Mouse (Mus musculus) fibroblast of lung, adult 2 months (primary cell): ENCODE results near the gene Mef2b.
"Not testable (repeated sequence)": the region's sequence is repeated elsewhere in the genome, so short reads cannot be mapped to it uniquely, and the experiment has no call there.

Experiments
- DNase-seq: peaks from one replicate; pipeline ENCODE4 v3.0.0-alpha.2; 2011; ENCODE audit warnings: low read depth

The Mef2b gene

DNA sequence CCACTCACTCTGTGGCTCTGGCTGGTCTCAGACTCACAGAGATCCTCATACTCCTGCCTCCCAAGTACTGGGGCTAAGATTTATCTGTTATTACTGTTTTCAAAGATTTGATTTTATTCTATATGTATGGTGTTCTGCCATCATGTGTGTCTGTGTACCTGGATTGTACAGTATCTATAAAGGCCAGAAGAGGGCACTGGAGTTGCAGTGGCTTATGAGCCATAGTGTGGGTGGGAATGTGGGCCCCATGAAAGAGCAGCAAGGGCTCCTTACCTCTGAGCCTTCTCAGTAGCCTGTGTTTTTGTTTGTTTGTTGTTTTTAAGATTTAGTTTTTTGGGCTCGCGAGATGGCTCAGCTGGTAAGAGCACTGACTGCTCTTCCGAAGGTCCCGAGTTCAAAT, 39.6 kb downstream of the Mef2b start:
- DNase-seq = no peak

DNA sequence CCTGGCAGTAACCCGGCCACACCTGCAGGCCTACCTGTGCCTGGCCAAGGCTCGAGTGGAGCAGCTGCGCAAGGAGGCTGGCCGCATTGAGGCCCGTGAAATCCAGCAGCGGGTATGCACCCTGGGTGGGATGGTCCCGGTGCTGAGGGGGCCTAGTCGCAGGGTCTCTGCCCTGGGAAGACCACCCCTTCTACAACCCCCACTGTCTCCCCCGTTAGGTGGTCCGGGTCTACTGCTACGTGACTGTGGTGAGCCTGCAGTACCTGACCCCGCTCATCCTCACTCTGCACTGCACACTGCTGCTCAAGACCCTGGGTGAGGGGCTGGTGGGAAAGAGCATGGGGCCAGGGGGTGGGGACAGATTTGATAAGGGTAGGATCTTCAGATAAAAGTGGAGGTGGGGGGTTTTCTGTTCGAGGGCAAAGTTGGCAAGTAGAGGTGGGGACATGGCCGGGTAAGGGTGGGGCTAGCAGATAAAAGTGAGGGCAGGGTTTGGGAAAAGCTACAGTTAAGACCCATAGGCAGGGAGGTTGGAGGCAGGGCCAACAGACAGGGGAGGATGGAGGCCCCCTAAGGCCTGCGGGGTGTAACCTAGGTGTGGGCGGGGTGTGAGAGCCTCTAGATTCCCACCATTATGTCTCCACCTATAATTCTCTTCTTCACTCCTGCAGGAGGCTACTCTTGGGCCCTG, 41.8 kb downstream of the Mef2b start:
- no peak for DNase-seq

DNA sequence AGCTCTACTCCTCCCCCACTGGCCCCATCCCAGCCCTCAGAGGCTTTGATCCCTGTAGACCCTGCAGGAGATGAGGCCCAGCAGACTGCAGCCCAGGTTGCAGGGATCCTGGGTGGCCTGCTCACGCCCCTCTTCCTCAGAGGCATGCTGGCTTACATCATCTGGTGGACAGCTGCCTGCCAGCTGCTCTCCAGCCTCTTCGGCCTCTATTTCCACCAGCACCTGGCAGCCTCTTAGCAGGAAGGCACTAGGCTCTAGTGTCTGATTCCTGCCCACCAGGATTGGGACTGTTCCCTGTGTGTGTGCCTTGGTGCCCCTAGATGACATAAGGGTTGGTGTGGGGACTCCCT, 42.4 kb downstream of the Mef2b start:
- DNase-seq = no peak

DNA sequence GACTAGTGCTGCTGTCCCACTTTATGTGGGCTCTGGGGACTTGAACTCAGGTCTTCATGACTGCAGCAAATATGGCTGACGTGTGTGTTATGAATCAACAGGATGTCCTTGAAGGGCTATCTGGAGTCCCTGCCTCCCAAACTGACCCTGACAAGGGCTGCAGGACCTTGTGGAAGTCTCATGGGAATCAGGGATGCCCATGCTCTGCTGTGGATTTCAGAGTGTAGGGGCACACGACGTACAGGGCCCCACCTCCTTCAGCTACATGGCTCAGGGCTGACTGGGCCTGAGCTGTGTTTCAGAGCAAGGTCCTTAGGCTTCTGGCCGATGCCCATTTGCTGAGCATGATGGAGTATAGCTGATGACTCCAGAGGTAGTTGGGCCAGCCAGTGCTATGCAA, 43.7 kb downstream of the Mef2b start:
- no peak for DNase-seq

DNA sequence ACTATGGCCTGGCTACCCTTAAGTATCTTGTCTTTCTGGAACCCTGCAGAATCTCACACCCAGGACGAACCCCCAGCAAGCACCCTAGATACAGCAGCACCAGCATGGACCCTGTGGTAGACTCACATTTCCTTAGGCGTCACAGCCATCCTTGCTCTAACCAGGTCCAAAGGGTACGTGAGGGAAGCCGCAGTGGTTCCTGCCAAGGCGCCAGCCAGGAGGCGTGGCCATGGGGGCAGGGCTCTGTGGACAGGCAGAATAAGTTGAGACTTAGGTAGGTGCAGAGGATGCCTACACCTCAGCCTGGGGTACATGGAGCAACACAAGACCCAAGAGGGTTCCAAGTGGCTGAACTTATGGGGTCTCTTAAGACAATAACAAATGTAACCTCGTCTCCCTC, 49.2 kb downstream of the Mef2b start:
- DNase-seq = no peak

DNA sequence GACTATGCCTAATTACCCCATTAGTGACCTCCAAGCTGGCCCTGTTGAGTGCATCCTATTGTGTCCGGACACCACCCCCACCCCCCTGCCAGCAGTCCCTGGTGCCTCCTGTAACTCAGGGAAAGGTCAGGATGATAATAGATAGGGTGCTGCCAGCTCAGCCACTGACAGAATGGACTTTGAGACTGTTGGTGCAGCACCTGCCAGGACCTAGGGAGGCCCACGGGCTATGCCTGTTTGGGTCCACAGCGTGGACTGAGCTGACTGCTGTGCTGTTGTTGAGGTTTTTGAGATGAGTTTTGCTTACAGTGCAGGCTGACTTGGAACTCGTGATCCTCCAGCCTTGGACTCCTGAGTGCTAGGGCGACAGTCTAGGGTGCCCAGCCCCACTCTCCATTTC, 53.7 kb downstream of the Mef2b start:
- DNase-seq = no peak

DNA sequence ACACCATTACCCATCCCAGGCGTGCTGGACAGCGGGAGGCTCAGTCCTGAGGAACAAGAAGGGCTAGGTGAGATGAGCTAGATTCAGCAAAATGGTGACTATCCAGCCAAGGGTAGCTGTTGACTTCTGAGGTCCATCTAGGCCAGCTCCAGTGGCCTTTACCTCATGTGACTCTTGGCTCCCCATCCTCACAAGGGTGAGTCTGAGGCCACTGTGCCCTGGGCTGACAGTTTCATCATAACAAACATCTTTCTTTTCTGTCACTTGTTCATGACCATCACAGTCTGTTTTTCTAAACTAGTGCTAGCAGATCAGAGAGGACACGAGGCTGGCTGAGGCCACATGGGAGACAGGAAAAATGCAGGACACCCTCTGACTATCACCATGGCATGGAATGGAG, 54.7 kb downstream of the Mef2b start:
- no peak for DNase-seq

DNA sequence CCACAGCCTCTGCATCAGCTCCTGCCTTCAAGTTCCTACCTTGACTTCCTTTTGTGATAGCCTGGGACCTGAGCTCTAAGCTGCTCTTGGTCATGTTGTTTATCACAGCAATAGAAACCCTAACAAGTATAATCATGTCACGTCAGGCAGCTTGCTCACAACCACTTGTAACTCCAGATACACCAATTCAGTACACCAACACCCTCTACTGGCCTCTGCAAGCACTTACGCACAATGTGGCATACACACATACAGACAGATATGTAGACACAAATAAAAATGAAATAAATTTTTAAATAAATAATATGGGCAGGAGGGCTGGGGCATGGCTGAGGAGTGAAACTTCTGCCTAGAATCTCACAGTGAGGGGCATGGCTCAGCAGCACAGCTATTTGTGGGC, 56.3 kb downstream of the Mef2b start:
- DNase-seq = no peak

DNA sequence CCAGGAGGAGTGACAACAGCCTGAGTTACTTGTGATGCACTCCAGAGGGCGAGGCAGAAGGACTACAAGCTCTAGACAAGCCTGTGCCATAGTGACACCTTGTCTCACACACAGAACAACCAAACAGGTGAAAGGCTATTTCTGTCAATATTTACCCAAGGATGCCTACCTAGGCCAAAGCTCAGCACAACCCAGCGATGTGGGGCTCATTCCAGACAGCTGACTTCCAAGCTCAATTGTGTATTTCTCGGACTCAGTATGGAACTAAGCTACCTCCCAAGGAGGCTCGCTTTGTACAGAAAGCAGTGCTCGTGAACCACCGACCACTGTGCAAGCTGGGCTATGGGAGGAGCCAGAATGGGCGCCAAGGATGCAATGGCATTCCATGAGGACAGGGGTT, 58.1 kb downstream of the Mef2b start:
- no peak for DNase-seq

DNA sequence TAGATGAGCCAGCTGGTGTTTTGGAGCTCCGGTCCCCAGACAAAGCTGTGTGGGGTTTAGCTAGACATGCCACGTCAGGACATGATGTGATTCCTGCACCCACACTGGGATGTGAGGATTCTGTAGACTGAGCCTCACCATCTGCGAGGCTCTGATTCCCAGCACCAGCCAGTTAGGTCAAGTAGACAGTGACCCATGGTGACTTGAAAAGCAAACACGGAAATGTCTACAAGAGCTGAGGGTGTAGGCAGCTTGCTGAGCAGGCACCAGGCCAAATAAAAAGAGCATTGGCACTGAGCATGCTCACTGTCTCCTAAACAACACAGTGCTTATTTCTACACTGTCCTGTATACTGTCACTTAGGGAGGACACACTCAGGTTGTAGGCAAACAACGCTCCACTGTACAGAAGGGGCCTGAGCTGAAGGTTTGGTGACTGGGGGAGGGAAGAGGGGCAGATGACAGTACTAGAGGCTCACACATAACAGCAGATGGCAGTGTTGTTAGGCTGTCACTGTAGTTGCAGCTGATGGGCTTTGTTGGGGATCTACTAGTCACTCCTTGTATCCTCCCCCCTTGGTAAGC, 60.7 kb downstream of the Mef2b start:
- no peak for DNase-seq

DNA sequence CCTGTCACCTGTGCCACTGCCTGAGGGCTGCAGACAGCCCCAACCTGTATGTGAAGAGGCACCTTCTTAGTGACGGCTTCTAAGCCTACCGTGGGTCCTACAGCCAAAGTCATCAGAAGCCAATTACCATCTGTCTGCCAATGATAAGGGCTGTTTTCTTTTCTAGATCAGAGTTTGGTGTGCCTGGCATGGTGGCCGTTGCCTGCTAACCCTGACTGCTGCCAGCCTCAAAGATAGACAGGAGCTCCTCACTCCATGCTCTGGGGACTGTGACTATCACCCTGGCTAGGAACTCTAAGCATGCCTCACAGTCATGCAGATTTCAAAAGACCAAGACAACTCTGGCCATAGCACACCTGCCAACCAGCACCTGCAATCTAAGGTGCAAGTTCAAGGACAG, 61.9 kb downstream of the Mef2b start:
- DNase-seq = no peak

DNA sequence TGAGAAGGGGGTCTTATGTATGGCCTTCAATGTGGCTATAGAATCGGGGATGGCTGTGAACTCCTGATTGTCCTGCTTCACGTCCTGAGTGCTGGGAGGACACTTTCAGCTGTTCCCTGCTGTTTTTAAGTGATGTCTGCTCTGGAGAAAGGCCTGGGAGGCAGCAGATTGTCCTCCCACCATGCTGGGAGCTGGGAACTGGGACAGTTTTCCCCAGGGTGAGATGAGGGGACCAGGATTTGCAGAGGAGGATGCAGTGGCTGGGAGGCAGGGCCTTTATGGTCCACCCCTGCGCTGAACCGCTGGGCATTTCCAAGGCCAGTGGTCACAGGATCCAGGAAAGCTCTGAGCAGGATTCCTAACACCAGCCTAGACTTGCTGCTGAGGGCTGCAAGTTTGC, 63.6 kb downstream of the Mef2b start:
- DNase-seq = no peak

DNA sequence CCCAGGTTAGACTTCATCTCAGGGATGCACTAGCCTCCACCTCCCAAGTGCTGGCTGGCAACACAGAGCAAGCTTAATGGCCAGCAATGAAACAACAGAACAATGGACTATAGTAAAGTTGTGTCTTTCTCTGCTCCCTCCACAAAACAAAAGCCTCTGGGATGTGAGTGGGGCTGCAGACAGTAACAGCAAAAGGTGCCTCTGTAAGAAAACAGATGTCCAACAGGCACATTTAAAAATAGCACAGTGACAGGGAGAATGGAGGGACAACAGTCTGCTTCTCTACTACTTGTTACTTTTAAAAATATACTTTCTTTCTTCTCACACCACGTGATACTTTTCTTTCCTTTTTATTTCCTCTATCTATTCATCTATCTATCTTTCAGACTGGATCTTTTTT, 65.2 kb downstream of the Mef2b start:
- DNase-seq = no peak

DNA sequence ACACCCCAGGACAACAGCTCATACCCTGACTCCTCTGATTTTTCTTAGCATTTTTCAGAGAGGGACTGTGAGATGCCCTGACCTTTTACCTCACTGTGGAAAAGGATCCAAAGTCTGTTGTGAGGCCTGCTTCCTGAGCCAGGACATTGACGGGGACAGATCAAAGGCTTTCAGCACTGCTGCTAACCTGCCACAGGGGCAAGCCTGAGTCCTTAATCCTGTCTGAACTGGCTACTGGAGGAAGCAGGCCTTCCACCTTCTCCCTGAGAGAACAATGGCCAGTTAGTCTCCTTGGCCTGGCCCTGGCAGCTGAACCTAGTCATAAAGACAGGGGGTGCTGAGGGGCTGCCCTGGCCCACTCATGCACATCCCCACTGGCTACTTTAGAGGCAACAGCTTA, 68.6 kb downstream of the Mef2b start:
- DNase-seq = no peak

DNA sequence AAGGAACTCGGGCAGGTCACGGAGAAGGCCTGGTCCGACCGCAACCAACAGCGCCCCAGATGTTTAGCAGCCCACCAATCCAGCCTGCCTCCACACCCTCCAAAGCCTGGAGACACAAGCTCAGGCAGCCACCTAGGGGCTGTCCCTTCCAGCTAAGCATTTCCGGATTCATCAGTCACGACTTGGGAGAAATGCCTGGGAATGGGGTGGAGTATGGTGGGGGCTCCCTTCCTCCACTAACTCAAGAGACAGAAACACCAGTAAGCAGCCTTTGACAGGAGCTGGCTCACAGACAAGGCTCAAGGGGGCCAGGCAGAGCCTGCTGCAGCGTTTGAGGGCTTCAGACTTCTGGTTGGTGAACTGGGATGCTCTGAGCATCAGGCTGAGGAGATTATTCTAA, 71.0 kb downstream of the Mef2b start:
- DNase-seq = no peak

DNA sequence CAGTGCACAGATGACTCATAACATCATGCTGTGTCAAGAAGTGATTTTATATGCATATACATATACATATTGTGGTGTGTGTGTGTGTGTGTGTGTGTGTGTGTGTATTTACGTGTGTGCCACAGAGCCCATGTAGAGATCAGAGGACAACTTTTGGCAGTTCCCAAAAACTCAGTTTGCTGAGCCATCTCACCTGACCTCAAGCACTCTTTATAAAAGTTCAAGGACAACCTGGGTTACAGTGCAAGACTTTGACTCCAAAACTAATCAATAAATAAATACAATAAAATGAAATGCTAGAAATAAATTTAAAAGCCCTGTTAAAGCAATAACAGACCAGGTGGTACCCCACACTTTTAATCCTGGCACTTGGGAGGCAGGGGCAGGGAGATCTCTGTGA, 71.8 kb downstream of the Mef2b start:
- no peak for DNase-seq

DNA sequence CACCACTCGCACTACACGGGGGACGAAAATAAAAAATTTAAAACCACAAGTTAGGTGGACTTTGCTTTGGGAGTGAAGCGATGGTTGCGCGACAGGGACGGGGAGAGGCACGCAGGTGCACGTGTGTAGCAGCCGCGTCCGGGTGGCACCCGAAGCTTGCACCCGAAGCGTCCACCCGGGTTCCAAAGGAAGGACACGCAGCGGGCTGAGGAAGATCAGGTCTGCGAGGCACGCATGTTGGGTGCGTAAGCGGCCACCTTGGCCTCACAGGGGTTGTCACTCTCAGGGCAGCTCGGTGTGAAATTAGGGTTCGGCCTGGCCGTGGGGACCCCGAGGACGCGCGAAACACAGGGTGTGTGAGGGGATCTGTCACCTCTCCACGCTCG, 72.2 kb downstream of the Mef2b start:
- no peak for DNase-seq

DNA sequence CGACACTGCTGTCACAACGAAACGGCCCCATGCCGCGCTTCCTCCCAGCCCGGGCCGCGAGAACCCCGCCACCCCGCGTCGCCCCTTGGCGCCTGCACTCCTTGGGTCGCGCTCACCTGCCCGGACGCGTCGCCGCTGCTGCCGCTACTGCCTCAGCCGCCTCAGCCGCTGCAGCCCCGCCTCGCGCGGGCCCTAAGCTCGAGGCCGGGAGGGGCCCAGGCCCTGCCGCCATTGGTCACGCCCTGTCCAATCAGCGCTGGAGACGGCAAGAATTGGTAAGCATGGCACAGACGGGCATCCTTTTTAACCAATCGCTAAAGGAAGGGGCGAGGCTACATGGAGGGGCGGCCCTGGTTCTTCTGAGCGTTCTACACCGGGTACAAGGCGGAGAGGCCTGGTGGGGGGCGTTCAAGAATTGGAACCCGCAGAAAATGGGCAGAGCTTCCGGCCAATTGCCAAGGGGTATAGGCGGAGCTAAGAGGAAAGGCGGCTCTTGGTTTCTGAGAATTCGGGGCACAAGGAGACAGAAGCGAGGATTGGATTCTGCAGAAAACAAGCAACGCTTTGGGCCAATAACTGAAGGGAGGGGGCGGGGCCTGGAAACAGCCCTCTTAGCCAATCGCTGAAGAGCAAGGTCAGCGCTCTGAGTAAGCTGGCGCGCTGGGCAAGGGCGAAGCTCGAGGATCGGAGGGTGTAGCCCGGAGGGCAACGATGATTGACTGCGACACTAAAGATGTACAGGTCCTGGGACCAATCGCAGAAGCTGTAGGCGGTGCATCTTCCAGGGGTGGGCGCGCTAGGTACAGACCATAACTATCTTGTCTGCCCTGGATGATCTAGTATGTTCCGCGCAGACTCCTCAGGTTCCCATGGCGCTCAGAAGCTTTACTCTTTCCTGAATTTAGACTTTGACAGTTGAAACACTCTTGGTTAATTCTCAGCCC, 72.9 kb downstream of the Mef2b start, which contains the start of gene Slc25a42:
Gene Slc25a42 (minus strand): TSS at position 194 of the 944 bp plus-strand sequence.
- peak; percentile 100 for DNase-seq

DNA sequence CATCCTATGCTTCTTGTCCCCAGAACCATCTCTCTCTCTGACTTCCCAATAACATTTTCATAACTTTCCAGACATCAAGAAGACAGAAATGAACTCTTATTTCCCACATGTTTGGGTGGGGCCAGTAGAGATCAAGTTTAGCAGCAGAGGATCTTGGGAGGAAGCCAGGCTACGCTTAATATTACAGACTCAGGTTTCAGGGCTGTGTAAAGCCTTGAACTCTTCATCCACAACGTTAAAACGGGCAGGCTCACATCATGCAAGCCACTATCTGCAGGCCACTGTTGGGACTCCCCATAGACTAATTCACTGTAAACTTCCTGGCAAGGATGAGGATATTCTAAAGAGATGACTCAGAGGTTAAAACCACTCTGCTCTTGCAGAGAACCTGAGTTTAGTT, 74.9 kb downstream of the Mef2b start:
- DNase-seq = no peak

DNA sequence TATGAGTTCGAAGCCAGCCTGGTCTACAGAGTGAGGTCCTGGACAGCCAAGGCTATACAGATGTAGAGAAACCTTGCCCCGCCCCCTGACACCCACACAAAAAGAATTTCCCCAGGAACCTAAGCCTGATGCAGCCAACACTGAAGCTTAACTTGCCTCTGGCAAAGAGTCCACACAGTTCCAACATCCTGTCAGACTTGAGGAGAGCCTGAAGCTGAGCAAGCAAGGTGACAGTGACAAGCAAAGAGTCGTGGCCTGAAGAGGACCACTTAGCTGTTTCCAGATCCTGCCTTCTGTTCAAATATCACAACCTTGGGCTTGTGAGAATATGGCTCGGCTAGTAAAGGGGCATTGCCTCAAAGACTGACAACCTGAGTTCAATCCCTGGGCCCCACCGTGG, 75.6 kb downstream of the Mef2b start:
- DNase-seq = no peak

DNA sequence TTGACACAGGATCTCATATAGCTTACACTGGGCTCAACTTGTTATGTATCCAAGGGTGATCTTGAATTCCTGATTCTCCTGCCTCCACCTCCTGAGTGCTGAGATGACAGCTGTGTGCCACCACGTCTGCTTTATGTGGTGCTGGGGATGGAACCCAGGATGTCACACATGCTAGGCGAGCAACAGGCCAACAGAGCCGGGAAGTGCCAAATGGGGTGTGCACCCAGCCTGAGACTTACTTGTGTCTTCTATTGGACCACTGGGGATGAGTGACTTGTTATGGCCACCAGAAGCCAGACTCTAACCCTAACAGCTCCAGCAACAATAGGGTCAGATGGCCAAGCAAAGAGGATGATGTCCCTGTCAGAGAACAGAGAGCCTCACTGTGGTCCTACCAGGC, 76.7 kb downstream of the Mef2b start:
- not testable (repeated sequence) for DNase-seq

DNA sequence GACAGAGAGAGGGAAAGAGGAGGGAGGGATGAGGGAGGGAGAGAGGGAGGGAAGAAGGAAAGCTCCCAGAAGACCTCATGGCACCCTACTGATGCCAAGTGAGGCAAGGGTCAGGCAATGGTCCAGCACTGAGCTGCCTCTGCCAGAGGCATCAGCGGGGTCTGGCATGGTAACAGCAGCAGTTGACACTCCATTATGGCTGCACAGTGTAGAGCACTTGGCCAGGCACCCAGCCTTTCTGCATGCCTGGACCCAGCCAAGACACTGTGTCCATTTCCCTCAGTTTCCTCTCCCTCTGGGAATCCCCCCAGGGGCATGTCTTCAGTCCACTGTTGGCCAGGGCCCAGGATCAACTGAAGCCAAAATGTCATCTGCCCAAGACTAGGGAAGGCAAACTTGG, 77.1 kb downstream of the Mef2b start:
- DNase-seq = peak; percentile 71
